Mouse (Mus musculus) embryonic facial prominence, embryonic 11.5 days (tissue): ENCODE data around the gene Ermp1. TPM values are rescaled to one million over a fixed set of nuclear protein-coding genes. Genes with fewer than 3 reads are reported as not detected.

ENCODE experiments used
- ATAC-seq: fragments of 200-750 bp; cut with Nextera tagmentation; replicated peaks from 2 replicates; pipeline ENCODE4 v1.8.0; 2017; ENCODE audit warnings: low read depth; ENCODE audit not compliant: insufficient number of reproducible peaks, low FRiP score, low TSS enrichment
- DNase-seq: peaks from one replicate; pipeline ENCODE4 v3.0.0-alpha.2; 2015; ENCODE audit warnings: low spot score
- H3K27ac ChIP-seq: fragments of 300-500 bp; sonication (generic); replicated peaks from 2 replicates; pipeline ENCODE4 v1.5.1; 2014; ENCODE audit warnings: mild to moderate bottlenecking, low read depth, low read length, control low read depth
- H3K27me3 ChIP-seq: fragments of 300-500 bp; sonication (generic); 2 replicates; pipeline ENCODE4 v1.6.1; 2014; ENCODE audit warnings: mild to moderate bottlenecking, low read length, moderate library complexity, mixed read lengths; ENCODE audit not compliant: control insufficient read depth, insufficient read depth
- H3K36me3 ChIP-seq: fragments of 300-500 bp; sonication (generic); replicated peaks from 2 replicates; pipeline ENCODE4 v1.6.1; 2014; ENCODE audit warnings: low read depth, mild to moderate bottlenecking, low read length, moderate library complexity, mixed read lengths; ENCODE audit not compliant: control insufficient read depth, insufficient read depth
- H3K4me1 ChIP-seq: fragments of 300-500 bp; sonication (generic); 2 replicates; pipeline ENCODE4 v1.6.1; 2014; ENCODE audit warnings: low read length, mixed read lengths; ENCODE audit not compliant: control insufficient read depth, insufficient read depth
- H3K4me2 ChIP-seq: fragments of 300-500 bp; sonication (generic); 2 replicates; pipeline ENCODE4 v1.6.1; 2014; ENCODE audit warnings: low read depth, mild to moderate bottlenecking, control low read depth, low read length, moderate library complexity
- H3K4me3 ChIP-seq: fragments of 300-500 bp; sonication (generic); 2 replicates; pipeline ENCODE4 v1.5.1; 2014; ENCODE audit warnings: low read depth, low read length, control low read depth
- H3K9ac ChIP-seq: fragments of 300-500 bp; sonication (generic); replicated peaks from 2 replicates; pipeline ENCODE4 v1.6.1; 2014; ENCODE audit warnings: mild to moderate bottlenecking, control low read depth, low read length
- H3K9me3 ChIP-seq: fragments of 300-500 bp; sonication (generic); replicated peaks from 2 replicates; pipeline ENCODE4 v1.6.1; 2016; ENCODE audit warnings: mild to moderate bottlenecking, low read length, inconsistent platforms, mixed read lengths; ENCODE audit not compliant: control insufficient read depth
- WGBS: fragments of 180-500 bp; shearing (Covaris S2); extraction: QIAGEN DNeasy Blood & Tissue Kit; methylation state at CpG from one replicate; pipeline ENCODE4 v1.1.7; 2014; 5-methylcytosine and 5-hydroxymethylcytosine counted together
- polyA plus RNA-seq: library from polyadenylated mRNA; unstranded; fragments of >200 nt; fragmentation: Nextera tagmentation; extraction: Ambion mirVana; gene quantifications from 2 replicates; pipeline ENCODE4 v1.2.1, GENCODE M21; 2014

The Ermp1 gene
- polyA plus RNA-seq, 1 experiment from 2014 or later = 16.8 TPM

DNA sequence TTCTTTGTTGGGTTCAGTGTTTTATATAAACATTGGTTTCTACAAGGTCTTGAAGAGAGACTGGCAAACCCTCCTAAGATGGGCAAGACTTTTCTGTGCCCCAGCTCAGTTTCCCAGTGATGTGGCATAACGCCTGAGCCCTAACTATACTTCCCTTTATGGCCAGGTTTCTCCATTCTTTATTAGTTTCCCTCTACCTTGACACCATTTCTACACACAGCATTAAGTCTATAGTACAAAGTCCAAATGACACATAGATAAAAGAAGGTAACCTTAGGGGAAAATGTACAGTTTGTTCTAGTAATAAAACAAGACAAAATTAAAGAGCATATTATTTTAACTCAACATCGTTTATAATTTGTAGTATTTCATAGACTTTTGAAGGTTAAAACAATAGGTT lies 65.8 kb downstream of the Ermp1 start:
- 92% methylated on average over 2 of the region's 2 CpGs for WGBS
- Histone ChIP-seq H3K27me3 (no peaks in the 10 kb centered on the region), H3K4me1 (no peaks in the 10 kb centered on the region), H3K4me3 (no peak overlapping the region), H3K27ac (no peak overlapping the region), H3K9me3 (no peaks in the 10 kb centered on the region), H3K9ac (no peak overlapping the region), H3K4me2 (no peak overlapping the region), H3K36me3 (peaks cover 4% of the 10 kb centered on the region)
- no peak for ATAC-seq
- no peak for DNase-seq

- no peak overlapping the region for H3K4me3 ChIP-seq
- H3K27me3 ChIP-seq = no peaks in the 10 kb centered on the region
- WGBS = 97% methylated on average over 1 of the region's 1 CpGs
These were observed 81.7 kb downstream of the Ermp1 start for GRCm38 (mm10) chr19:29566512-29566911.

GRCm38 (mm10) chr19:29563258-29563779 lies 84.9 kb downstream of the Ermp1 start:
- H3K36me3 ChIP-seq = no peaks in the 10 kb centered on the region
- whole genome bisulfite sequencing = 64% methylated on average over 7 of the region's 7 CpGs

More at GRCm38 (mm10) chr19:29566512-29566911, 81.7 kb downstream of the Ermp1 start:
- Histone ChIP-seq H3K4me1 (no peaks in the 10 kb centered on the region), H3K9me3 (no peaks in the 10 kb centered on the region), H3K4me2 (no peak overlapping the region), H3K9ac (no peak overlapping the region), H3K27ac (no peak overlapping the region), H3K36me3 (peaks cover 5% of the 10 kb centered on the region; the same call in 1 of the 2 replicates)
- no peak for ATAC-seq
- no peak for DNase-seq

DNA sequence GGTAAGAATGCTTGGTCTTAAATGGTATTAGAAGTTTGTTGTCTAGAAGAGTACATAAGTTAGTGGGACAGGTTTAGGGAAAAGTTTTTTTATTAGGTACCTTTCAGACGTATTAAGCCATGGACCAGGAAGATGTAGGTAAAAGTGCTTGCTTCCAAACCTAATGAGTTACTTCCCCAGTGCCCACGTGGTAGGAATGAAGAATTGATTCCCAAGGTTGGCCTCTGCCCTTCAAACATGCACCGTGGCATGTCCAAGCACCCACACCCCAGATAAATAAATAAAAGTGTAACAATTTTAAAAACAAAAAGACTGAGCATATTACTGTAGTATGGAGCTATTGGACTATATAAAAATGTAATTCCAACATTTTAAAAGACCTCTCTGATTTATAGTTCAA lies 85.6 kb downstream of the Ermp1 start:
- Histone ChIP-seq H3K27me3 (no peaks in the 10 kb centered on the region), H3K4me3 (no peak overlapping the region), H3K9me3 (no peaks in the 10 kb centered on the region), H3K4me2 (no peak overlapping the region), H3K4me1 (no peaks in the 10 kb centered on the region), H3K9ac (no peak overlapping the region), H3K27ac (no peak overlapping the region), H3K36me3 (no peaks in the 10 kb centered on the region)
- ATAC-seq (no peak), DNase-seq (no peak)
- 63% methylated on average over 3 of the region's 3 CpGs for whole genome bisulfite sequencing

More at GRCm38 (mm10) chr19:29563258-29563779, 84.9 kb downstream of the Ermp1 start:
- ATAC-seq = no peak
- no peak overlapping the region for H3K4me2 ChIP-seq
- H3K9ac ChIP-seq = no peak overlapping the region
- H3K27me3 ChIP-seq = no peaks in the 10 kb centered on the region
- no peak overlapping the region for H3K4me3 ChIP-seq
- peak; percentile 79 for DNase-seq
- no peaks in the 10 kb centered on the region for H3K4me1 ChIP-seq
- no peak overlapping the region for H3K27ac ChIP-seq
- no peaks in the 10 kb centered on the region for H3K9me3 ChIP-seq

GRCm38 (mm10) chr19:29562166-29562565 lies 86.0 kb downstream of the Ermp1 start:
- 79% methylated on average over 4 of the region's 4 CpGs for WGBS
- no peak overlapping the region for H3K4me3 ChIP-seq
- H3K4me2 ChIP-seq = no peak overlapping the region
- no peaks in the 10 kb centered on the region for H3K9me3 ChIP-seq
- no peaks in the 10 kb centered on the region for H3K36me3 ChIP-seq
- no peak for DNase-seq
- H3K4me1 ChIP-seq = no peaks in the 10 kb centered on the region
- H3K9ac ChIP-seq = no peak overlapping the region
- H3K27ac ChIP-seq = no peak overlapping the region
- ATAC-seq = no peak
- H3K27me3 ChIP-seq = no peaks in the 10 kb centered on the region

Other genes with a start within 250 kb of the Ermp1 start
- 0.13 TPM in 1 of 2 replicates, not detected in the other for gene Pdcd1lg2, start 237.5 kb downstream of the Ermp1 start, polyA plus RNA-seq
- 21.5 and 22.6 TPM in 2 replicates for gene Ric1, start 126.1 kb downstream of the Ermp1 start, polyA plus RNA-seq
- 1.1 and 1.6 TPM in 2 replicates for gene Mlana, start 49.4 kb upstream of the Ermp1 start, polyA plus RNA-seq
- 8.5 and 9.4 TPM in 2 replicates for gene 9930021J03Rik, start 157.6 kb upstream of the Ermp1 start, polyA plus RNA-seq
- gene Ranbp6, start 164.6 kb upstream of the Ermp1 start, polyA plus RNA-seq = 33.4 and 37.3 TPM in 2 replicates